In the genomic region with DNA sequence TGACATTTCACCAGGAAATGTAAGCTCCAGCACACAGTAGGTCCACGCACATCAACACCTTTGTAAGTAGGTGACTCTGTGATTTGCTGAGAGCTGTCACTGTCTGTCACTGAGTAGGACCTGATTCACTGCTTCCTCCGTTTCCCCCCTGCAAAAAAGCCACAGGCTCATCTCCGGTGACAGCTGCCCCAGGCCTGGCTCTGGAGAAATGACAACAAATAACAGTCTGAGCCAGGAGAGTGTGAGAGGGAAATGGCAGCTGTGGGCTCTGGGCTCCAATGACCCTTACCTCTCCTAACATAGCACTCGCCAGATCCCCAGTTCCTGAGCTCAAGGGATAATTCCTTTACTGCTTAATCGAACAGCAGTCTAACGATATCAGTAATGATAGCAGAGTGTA, we compare ENCODE assay signal across 22 mouse cellular contexts.
A peak's percentile ranks its signal among the peaks of the same experiment; 100 is the strongest.
DNase-seq lines count a peak whose midpoint lies in the region; ATAC-seq and TF ChIP-seq lines count a peak whose summit lies in the region.
"Had no signal": no experiment of that assay in that cellular context is flagged by ENCODE, and none has a peak within 500 bp of the region (broad histone marks: within the 10 kb centered on the region; RNA-seq: fewer than 3 reads in every experiment).

No protein-coding gene starts in this region.

- H3K9me3 ChIP-seq in neural tube, embryonic 14.5 days (ENCODE audit: control insufficient read depth, low read length): no peaks in the 10 kb centered on the region
- no peaks in the 10 kb centered on the region for H3K9me3 ChIP-seq in neural tube, embryonic 15.5 days (replicated peaks)
- peaks cover 35% of the 10 kb centered on the region for H3K9me3 ChIP-seq in CH12.LX (replicated peaks; ENCODE audit: low read length)
- H3K9me3 ChIP-seq: embryonic facial prominence, embryonic 15.5 days; forebrain, embryonic 15.5 days; heart, embryonic 15.5 days; hindbrain, embryonic 10.5 days; intestine, embryonic 15.5 days had no signal

- no peak for TF ChIP-seq CTCF in gastrocnemius, adult 2 months (IDR thresholded peaks at IDR 0.05)
- TF ChIP-seq CTCF in CH12.LX (conservative IDR thresholded peaks at IDR 0.05 in 1 of 2, IDR thresholded peaks at IDR 0.05 in 1 of 2; ENCODE audit: low read depth in 2 of 2, low read length in 2 of 2): no peak

- no peaks in the 10 kb centered on the region for H3K36me3 ChIP-seq in neural tube, embryonic 14.5 days (ENCODE audit: control insufficient read depth, insufficient read depth, low read length)
- H3K36me3 ChIP-seq in neural tube, embryonic 15.5 days: no peaks in the 10 kb centered on the region
- H3K36me3 ChIP-seq in CH12.LX (replicated peaks in 1 of 2; ENCODE audit: control insufficient read depth in 1 of 2, insufficient read depth in 1 of 2, low read length in 1 of 2): no peaks in the 10 kb centered on the region
- H3K36me3 ChIP-seq: embryonic facial prominence, embryonic 15.5 days; forebrain, embryonic 15.5 days; heart, embryonic 15.5 days; intestine, embryonic 15.5 days had no signal

- intact Hi-C loops in gastrocnemius, adult 2 months (cut with DNase I): no loop called here

- ATAC-seq in neural tube, embryonic 14.5 days (ENCODE audit: low read depth): 0 out of 2 replicates have a peak, but pooled peaks have one; percentile 18
- no peak for ATAC-seq in neural tube, embryonic 15.5 days (ENCODE audit: low FRiP score)
- ATAC-seq: forebrain, embryonic 15.5 days; intestine, embryonic 15.5 days had no signal

- no peaks in the 10 kb centered on the region for H3K79me2 ChIP-seq in CH12.LX (replicated peaks; ENCODE audit: control insufficient read depth, extremely low read depth, insufficient read depth, poor library complexity, severe bottlenecking)

- no peak for TF ChIP-seq EP300 in CH12.LX (IDR thresholded peaks at IDR 0.05; ENCODE audit: low read length)

- dilution Hi-C loops in CH12.LX (cut with MboI; ENCODE audit: extremely low pct_ligation_motif_present, extremely low pct_unique_long_range_greater_than_20kb, low sequenced_read_pairs): no loop called here

- TF ChIP-seq RAD21 in CH12.LX (IDR thresholded peaks at IDR 0.05; ENCODE audit: low read depth, low read length): no peak

- H3K27ac ChIP-seq in gastrocnemius, adult 2 months: peak overlapping the region; percentile 4; the same call in 1 of the 2 replicates
- no peak overlapping the region for H3K27ac ChIP-seq in neural tube, embryonic 14.5 days (ENCODE audit: low read depth, low read length)
- H3K27ac ChIP-seq in neural tube, embryonic 15.5 days (replicated peaks): no peak overlapping the region
- H3K27ac ChIP-seq in CH12.LX (ENCODE audit: insufficient read depth, low read depth): no peak overlapping the region
- H3K27ac ChIP-seq: embryonic facial prominence, embryonic 15.5 days; forebrain, embryonic 15.5 days; heart, adult 2 months; heart, embryonic 15.5 days; hindbrain, embryonic 10.5 days; hindbrain, embryonic 14.5 days; intestine, embryonic 15.5 days had no signal

- H3K9ac ChIP-seq in neural tube, embryonic 14.5 days (replicated peaks; ENCODE audit: low read depth, low read length): no peak overlapping the region
- H3K9ac ChIP-seq in neural tube, embryonic 15.5 days (replicated peaks): no peak overlapping the region
- no peak overlapping the region for H3K9ac ChIP-seq in CH12.LX (ENCODE audit: insufficient read depth, low read depth)
- H3K9ac ChIP-seq: embryonic facial prominence, embryonic 15.5 days; forebrain, embryonic 15.5 days; heart, embryonic 15.5 days; hindbrain, embryonic 14.5 days; intestine, embryonic 15.5 days had no signal

- DNase-seq in gastrocnemius, adult 2 months: no peak
- DNase-seq in gastrocnemius, adult 18-20 months (ENCODE audit: low spot score): no peak
- DNase-seq in CH12.LX (ENCODE audit: extremely low read depth): no peak
- no peak for DNase-seq in kidney, adult 9 months
- DNase-seq in spleen, adult 12 weeks (ENCODE audit: low spot score): no peak
- DNase-seq: adrenal gland, adult 8-10 months; cerebellum, adult 11 months; cerebellum, adult 8-10 months; cerebellum, postnatal 36 days; gastrocnemius, postnatal 14 days; heart, adult 2 months; heart, postnatal 14 days had no signal

- no peak overlapping the region for H3K4me2 ChIP-seq in neural tube, embryonic 14.5 days (ENCODE audit: low read depth, low read length)
- no peak overlapping the region for H3K4me2 ChIP-seq in neural tube, embryonic 15.5 days
- no peak overlapping the region for H3K4me2 ChIP-seq in CH12.LX (ENCODE audit: insufficient read depth, low read depth, poor library complexity, severe bottlenecking)
- H3K4me2 ChIP-seq: embryonic facial prominence, embryonic 15.5 days; forebrain, embryonic 15.5 days; heart, embryonic 11.5 days; heart, embryonic 15.5 days; hindbrain, embryonic 14.5 days; intestine, embryonic 15.5 days had no signal

- in situ Hi-C loops in CH12.LX (cut with MboI; ENCODE audit: low pct_ligation_motif_present, low pct_unique_long_range_greater_than_20kb, low sequenced_read_pairs): no loop called here

- WGBS in neural tube, embryonic 14.5 days: 60% methylated on average over 6 of the region's 6 CpGs
- WGBS in neural tube, embryonic 15.5 days: 53% methylated on average over 6 of the region's 6 CpGs

- TF ChIP-seq POLR2A in CH12.LX (IDR thresholded peaks at IDR 0.05; ENCODE audit: low read depth, low read length): no peak

- no peak overlapping the region for H3K4me3 ChIP-seq in gastrocnemius, adult 2 months
- H3K4me3 ChIP-seq in neural tube, embryonic 14.5 days (ENCODE audit: low read depth, low read length): no peak overlapping the region
- H3K4me3 ChIP-seq in neural tube, embryonic 15.5 days (replicated peaks): no peak overlapping the region
- H3K4me3 ChIP-seq in CH12.LX (replicated peaks in 1 of 3; ENCODE audit: low read depth in 2 of 3, low read length in 2 of 3, poor library complexity in 1 of 3): no peak overlapping the region
- H3K4me3 ChIP-seq: embryonic facial prominence, embryonic 15.5 days; erythroblast, embryonic 14.5 days; forebrain, embryonic 15.5 days; heart, adult 2 months; heart, embryonic 15.5 days; hindbrain, embryonic 10.5 days; intestine, embryonic 15.5 days had no signal

- 0 out of 2 replicates have a peak, but pooled peaks cover 4% of the 10 kb centered on the region for H3K4me1 ChIP-seq in neural tube, embryonic 14.5 days (ENCODE audit: control insufficient read depth, insufficient read depth, low read length)
- H3K4me1 ChIP-seq in neural tube, embryonic 15.5 days: 0 out of 2 replicates have a peak, but pooled peaks cover 2% of the 10 kb centered on the region
- peaks cover 0 to 25% of the 10 kb centered on the region in 2 experiments; a peak in 2 of 4 replicates for H3K4me1 ChIP-seq in CH12.LX (ENCODE audit: control insufficient read depth in 1 of 2, insufficient read depth in 2 of 2)
- H3K4me1 ChIP-seq: intestine, embryonic 15.5 days had no signal

- H3K27me3 ChIP-seq in neural tube, embryonic 14.5 days (ENCODE audit: control insufficient read depth, insufficient read depth, low read length): no peaks in the 10 kb centered on the region
- H3K27me3 ChIP-seq in neural tube, embryonic 15.5 days (replicated peaks): no peaks in the 10 kb centered on the region
- no peaks in the 10 kb centered on the region for H3K27me3 ChIP-seq in CH12.LX (replicated peaks)
- H3K27me3 ChIP-seq: embryonic facial prominence, embryonic 15.5 days; forebrain, embryonic 15.5 days; heart, embryonic 15.5 days; intestine, embryonic 15.5 days had no signal

TF ChIP-seq in CH12.LX, 34 proteins besides CTCF, POLR2A, EP300 and RAD21:
- TF ChIP-seq NRF1 (IDR thresholded peaks at IDR 0.05; ENCODE audit: low read depth, low read length) (no peak), ZKSCAN1 (IDR thresholded peaks at IDR 0.05; ENCODE audit: borderline replicate concordance, low read depth, low read length) (peak; percentile 30; the same call in 1 of the 2 replicates), POLR2AphosphoS2 (IDR thresholded peaks at IDR 0.05; ENCODE audit: low read depth, low read length) (no peak)
